Mouse (Mus musculus) bone marrow, adult 2 months (tissue): ENCODE results near the gene Psmd6.

ENCODE experiments used
- CTCF ChIP-seq: fragments of 200-500 bp; IDR thresholded peaks from 2 replicates; pipeline ENCODE4 v1.5.1; 2011; ENCODE audit warnings: low read length, control low read depth; ENCODE audit not compliant: control insufficient read depth, insufficient read depth
- POLR2A ChIP-seq: fragments of 200-500 bp; IDR thresholded peaks from 2 replicates; pipeline ENCODE4 v1.6.1; 2011; ENCODE audit warnings: low read depth, mild to moderate bottlenecking, control low read depth, low read length, borderline replicate concordance; ENCODE audit not compliant: control insufficient read depth

- TF ChIP-seq CTCF (no peak), POLR2A (no peak)
These were observed 52.9 kb downstream of the Psmd6 start for GRCm38 (mm10) chr14:14067648-14068472.
